Mouse (Mus musculus): ENCODE results near the gene Gnaz. TPM values are rescaled to one million over a fixed set of nuclear protein-coding genes. Genes with fewer than 3 reads are reported as not detected.

The Gnaz gene
- 1.4 and 7.9 TPM in 2 replicates for polyA plus RNA-seq (2012; rRNA removed; ENCODE audit: low replicate concordance)

GRCm38 (mm10) chr10:74966850-74967451 lies at the start of gene Gnaz:
TSS of gene Gnaz (plus strand) at chr10:74967177.

GRCm38 (mm10) chr10:75032395-75032794 lies 65.4 kb downstream of the Gnaz start, which contains the start of gene Rsph14:
TSS of gene Rsph14 (minus strand) at chr10:75032586.

GRCm38 (mm10) chr10:75036883-75037379 lies 70.0 kb downstream of the Gnaz start, which contains the start of gene Rab36:
TSS of gene Rab36 (plus strand) at chr10:75037058.

GRCm38 (mm10) chr10:75060217-75060842 lies 93.4 kb downstream of the Gnaz start, which contains the start of gene Bcr:
TSS of gene Bcr (plus strand) at chr10:75060592.

Other genes starting within 250 kb of the Gnaz start
- not detected in 2 replicates for gene Rsph14, start 65.4 kb downstream of the Gnaz start, polyA plus RNA-seq (2012; rRNA removed; ENCODE audit: low replicate concordance)
- 3.2 and 23.7 TPM in 2 replicates for gene Rab36, start 69.9 kb downstream of the Gnaz start, polyA plus RNA-seq (2012; rRNA removed; ENCODE audit: low replicate concordance)
- 25.4 and 32.4 TPM in 2 replicates for gene Bcr, start 93.4 kb downstream of the Gnaz start, polyA plus RNA-seq (2012; rRNA removed; ENCODE audit: low replicate concordance)
- 16.1 and 24.9 TPM in 2 replicates for gene Specc1l, start 244.9 kb downstream of the Gnaz start, polyA plus RNA-seq (2012; rRNA removed; ENCODE audit: low replicate concordance)

Data from subcutaneous adipose tissue, adult 2 months (tissue).